Mouse (Mus musculus): Measurements from ENCODE around the gene Serpinb6a.

- TF ChIP-seq POLR2A (IDR thresholded peaks at IDR 0.05; ENCODE audit: low read depth, low read length), result no peak
- TF ChIP-seq CTCF (IDR thresholded peaks at IDR 0.05; ENCODE audit: borderline replicate concordance, insufficient read depth, low read length), result no peak
These were observed 29.4 kb upstream of the Serpinb6a start for GRCm38 (mm10) chr13:34032041-34032440.

Data from embryonic fibroblast, embryonic 13.5 days (primary cell).